Comparison of ENCODE assay signal across 8 mouse cellular contexts in the genomic region with DNA sequence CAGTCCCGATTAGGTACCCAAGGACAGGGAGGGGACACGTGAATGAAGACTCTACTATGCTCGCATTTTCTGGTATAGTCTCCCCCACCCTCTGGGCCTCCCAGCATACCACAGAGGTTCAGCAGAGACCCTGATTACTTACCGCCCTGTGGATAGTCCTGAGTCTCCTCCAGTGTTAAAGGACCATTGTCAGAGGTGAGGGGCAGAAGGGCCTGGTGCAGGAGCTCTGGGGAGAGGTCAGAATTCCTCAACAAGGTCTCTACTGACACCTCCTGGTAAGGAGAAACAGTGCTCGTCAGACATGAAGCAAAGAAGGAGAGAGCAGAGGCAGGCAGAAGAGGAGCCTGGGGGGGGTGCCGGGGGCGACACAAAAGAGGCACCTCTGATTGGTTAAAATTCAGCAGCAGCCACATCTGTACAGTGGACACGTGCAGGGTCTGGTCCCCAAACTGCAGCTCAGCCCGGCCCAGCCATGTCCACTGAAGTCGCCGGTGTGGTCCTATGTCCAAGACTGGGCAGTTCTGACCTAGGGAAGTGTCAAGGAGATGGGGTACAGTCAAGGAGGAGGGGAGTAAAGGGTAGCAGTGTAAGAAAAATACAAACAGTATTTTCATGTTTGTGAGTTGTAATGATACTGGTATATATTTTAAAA. TPM values are rescaled to one million over a fixed set of nuclear protein-coding genes. Genes with fewer than 3 reads are reported as not detected.
DNase-seq lines count a peak whose midpoint lies in the region; ATAC-seq lines count a peak whose summit lies in the region.

No protein-coding gene starts in this region.

- no peaks in the 10 kb centered on the region for H3K27me3 ChIP-seq in kidney, embryonic 15.5 days
- H3K27me3 ChIP-seq in midbrain, embryonic 12.5 days, result no peaks in the 10 kb centered on the region

- no peaks in the 10 kb centered on the region for H3K36me3 ChIP-seq in kidney, embryonic 15.5 days
- no peaks in the 10 kb centered on the region for H3K36me3 ChIP-seq in midbrain, embryonic 12.5 days

- WGBS in kidney, embryonic 15.5 days, result 48% methylated on average over 11 of the region's 11 CpGs
- 49% methylated on average over 11 of the region's 11 CpGs for WGBS in midbrain, embryonic 12.5 days

- H3K9ac ChIP-seq in kidney, embryonic 15.5 days, result no peak overlapping the region
- H3K9ac ChIP-seq in midbrain, embryonic 12.5 days (replicated peaks), result 0 out of 2 replicates have a peak overlapping the region, but pooled peaks have one; percentile 8

- ATAC-seq in kidney, embryonic 15.5 days (replicated peaks; ENCODE audit: low FRiP score), result 0 out of 2 replicates have a peak, but pooled peaks have one; percentile 25
- peak; percentile 72 for ATAC-seq in midbrain, embryonic 12.5 days (ENCODE audit: low FRiP score, low read depth)

- no peak for DNase-seq in kidney, adult 11 months
- DNase-seq in MN1 (ENCODE audit: low spot score), result peak; percentile 52
- DNase-seq in forelimb bud, embryonic 11.5 days (ENCODE audit: low read depth, low spot score), result peak; percentile 40
- DNase-seq in gastrocnemius, postnatal 10 days, result no peak
- DNase-seq in adrenal gland, adult 2 months, result no peak
- no peak for DNase-seq in layer of hippocampus, adult 18-20 months (ENCODE audit: low spot score in 2 of 2)

- no peaks in the 10 kb centered on the region for H3K4me1 ChIP-seq in kidney, embryonic 15.5 days
- no peaks in the 10 kb centered on the region for H3K4me1 ChIP-seq in midbrain, embryonic 12.5 days

- no peak overlapping the region for H3K27ac ChIP-seq in kidney, embryonic 15.5 days
- no peak overlapping the region for H3K27ac ChIP-seq in midbrain, embryonic 12.5 days (replicated peaks)

- no peak overlapping the region for H3K4me3 ChIP-seq in kidney, embryonic 15.5 days (replicated peaks)
- H3K4me3 ChIP-seq in midbrain, embryonic 12.5 days, result no peak overlapping the region

- H3K4me2 ChIP-seq in kidney, embryonic 15.5 days, result no peak overlapping the region
- H3K4me2 ChIP-seq in midbrain, embryonic 12.5 days (replicated peaks), result no peak overlapping the region

- H3K9me3 ChIP-seq in kidney, embryonic 15.5 days (replicated peaks), result no peaks in the 10 kb centered on the region
- no peaks in the 10 kb centered on the region for H3K9me3 ChIP-seq in midbrain, embryonic 12.5 days

RNA-seq across cellular contexts. Expression of a gene that starts 14.7 kb away (rescaled TPM):
- 58.0 and 58.5 TPM in 2 replicates for polyA plus RNA-seq in kidney, embryonic 15.5 days (2015; fragmentation: Nextera tagmentation; extraction: Ambion mirVana)
- polyA plus RNA-seq in midbrain, embryonic 12.5 days (2016; fragmentation: Nextera tagmentation; extraction: Ambion mirVana), result 53.1 and 58.0 TPM in 2 replicates
- 1 to 10 TPM; 4.9 to 5.2 TPM for total RNA-seq in gastrocnemius, postnatal 10 days (2021)
- 1 to 10 TPM; 3.7 to 6.1 TPM for total RNA-seq in adrenal gland, adult 2 months (2021)
- polyA plus RNA-seq in adrenal gland, adult 2 months (2012; rRNA removed), result 3.6 and 3.7 TPM in 2 replicates
- 1 to 10 TPM; 5.1 to 5.9 TPM for total RNA-seq in layer of hippocampus, adult 18-20 months (2021)

RNA-seq across cellular contexts. Expression of a gene that starts 23.7 kb away (rescaled TPM):
- 0.17 and 0.26 TPM in 2 replicates for polyA plus RNA-seq in kidney, embryonic 15.5 days (2015; fragmentation: Nextera tagmentation; extraction: Ambion mirVana)
- polyA plus RNA-seq in midbrain, embryonic 12.5 days (2016; fragmentation: Nextera tagmentation; extraction: Ambion mirVana), result 5.0 and 5.5 TPM in 2 replicates
- 1 to 10 TPM; 3.9 to 4.5 TPM for total RNA-seq in gastrocnemius, postnatal 10 days (2021)
- under 1 TPM; 0.52 to 0.69 TPM for total RNA-seq in adrenal gland, adult 2 months (2021)
- polyA plus RNA-seq in adrenal gland, adult 2 months (2012; rRNA removed), result 0.53 and 0.70 TPM in 2 replicates
- total RNA-seq in layer of hippocampus, adult 18-20 months (2021), result 100 to 1,000 TPM; 117 to 120 TPM

RNA-seq across cellular contexts. Expression of a gene that starts 35.0 kb away (rescaled TPM):
- 5.3 and 5.8 TPM in 2 replicates for polyA plus RNA-seq in kidney, embryonic 15.5 days (2015; fragmentation: Nextera tagmentation; extraction: Ambion mirVana)
- polyA plus RNA-seq in midbrain, embryonic 12.5 days (2016; fragmentation: Nextera tagmentation; extraction: Ambion mirVana), result 14.3 and 15.2 TPM in 2 replicates
- total RNA-seq in gastrocnemius, postnatal 10 days (2021), result 10 to 100 TPM; 11.3 to 11.5 TPM
- 10 to 100 TPM; 20.0 to 23.1 TPM for total RNA-seq in adrenal gland, adult 2 months (2021)
- 42.3 and 48.0 TPM in 2 replicates for polyA plus RNA-seq in adrenal gland, adult 2 months (2012; rRNA removed)
- 10 to 100 TPM; 61.8 to 66.4 TPM for total RNA-seq in layer of hippocampus, adult 18-20 months (2021)

RNA-seq across cellular contexts. Expression of a gene that starts 44.8 kb away (rescaled TPM):
- polyA plus RNA-seq in kidney, embryonic 15.5 days (2015; fragmentation: Nextera tagmentation; extraction: Ambion mirVana), result 9.1 and 9.5 TPM in 2 replicates
- 6.6 and 8.1 TPM in 2 replicates for polyA plus RNA-seq in midbrain, embryonic 12.5 days (2016; fragmentation: Nextera tagmentation; extraction: Ambion mirVana)
- 10 to 100 TPM; 66.9 to 75.5 TPM for total RNA-seq in gastrocnemius, postnatal 10 days (2021)
- 10 to 100 TPM; 35.6 to 45.2 TPM for total RNA-seq in adrenal gland, adult 2 months (2021)
- polyA plus RNA-seq in adrenal gland, adult 2 months (2012; rRNA removed), result 178 and 199 TPM in 2 replicates
- total RNA-seq in layer of hippocampus, adult 18-20 months (2021), result 10 to 100 TPM; 80.8 to 89.0 TPM

Comparison
In these comparisons a context has a peak if more than half of its experiments do, and no peak if none do; other contexts are left out.
1. DNase-seq: peak in MN1 (single experiment) and forelimb bud, embryonic 11.5 days (single experiment); none in kidney, adult 11 months (single experiment), gastrocnemius, postnatal 10 days (single experiment), adrenal gland, adult 2 months (single experiment) and layer of hippocampus, adult 18-20 months (0 of 2).
2. RNA of a gene that starts 23.7 kb away (total RNA-seq): 117 to 120 TPM in layer of hippocampus, adult 18-20 months; 3.9 to 4.5 TPM in gastrocnemius, postnatal 10 days and 0.52 to 0.69 TPM in adrenal gland, adult 2 months; every median in the first group is over 10 times any median in the second.